Mouse (Mus musculus): ENCODE results near the gene Gm6588.
A peak's percentile ranks its signal among the peaks of the same experiment; 100 is the strongest.
"Not testable (repeated sequence)": the region's sequence is repeated elsewhere in the genome, so short reads cannot be mapped to it uniquely, and the experiment has no call there.

Gene Gm6588

DNA sequence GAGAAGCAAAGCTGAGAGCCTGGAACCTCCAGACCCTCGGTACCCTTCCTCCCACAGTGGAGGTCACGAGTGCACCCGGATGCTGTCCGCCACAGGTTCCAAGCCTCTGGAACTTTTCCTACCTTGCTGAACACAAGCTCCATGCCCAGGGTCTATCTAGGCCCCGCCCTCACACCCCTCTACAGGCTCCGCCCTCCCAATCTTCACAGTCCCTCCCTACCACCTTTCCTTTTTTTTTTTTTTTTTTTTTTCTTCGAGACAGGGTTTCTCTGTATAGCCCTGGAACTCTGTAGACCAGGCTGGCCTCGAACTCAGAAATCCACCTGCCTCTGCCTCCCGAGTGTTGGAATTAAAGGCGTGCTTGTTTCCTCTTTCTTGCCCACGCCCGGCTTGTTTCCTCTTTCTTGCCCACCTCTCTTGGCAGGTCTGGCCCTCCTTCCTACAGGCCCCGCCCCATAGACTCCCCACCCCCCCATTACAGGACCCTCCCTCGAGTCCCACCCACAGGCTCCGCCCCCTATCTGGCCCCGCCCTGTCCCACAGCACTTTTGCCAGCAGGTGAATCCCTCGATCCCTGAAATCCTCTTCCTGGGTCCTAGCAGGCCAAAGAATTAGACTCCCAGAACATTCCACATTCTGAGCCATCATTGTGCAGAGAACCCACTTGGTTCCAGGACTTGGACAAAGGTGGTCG, at the start of gene Gm6588:
Gm6588 (plus strand) TSS at position 680 of the 694 bp plus-strand sequence.
- no peak for DNase-seq

- DNase-seq, result no peak
Measured at GRCm38 (mm10) chr5:112402437-112402836, 46.8 kb upstream of the Gm6588 start.

GRCm38 (mm10) chr5:112406017-112406416, 43.2 kb upstream of the Gm6588 start:
- no peak for DNase-seq

- DNase-seq, result no peak
Measured at GRCm38 (mm10) chr5:112409274-112409673, 40.0 kb upstream of the Gm6588 start.

- no peak for DNase-seq
Measured at GRCm38 (mm10) chr5:112411072-112411471, 38.2 kb upstream of the Gm6588 start.

DNA sequence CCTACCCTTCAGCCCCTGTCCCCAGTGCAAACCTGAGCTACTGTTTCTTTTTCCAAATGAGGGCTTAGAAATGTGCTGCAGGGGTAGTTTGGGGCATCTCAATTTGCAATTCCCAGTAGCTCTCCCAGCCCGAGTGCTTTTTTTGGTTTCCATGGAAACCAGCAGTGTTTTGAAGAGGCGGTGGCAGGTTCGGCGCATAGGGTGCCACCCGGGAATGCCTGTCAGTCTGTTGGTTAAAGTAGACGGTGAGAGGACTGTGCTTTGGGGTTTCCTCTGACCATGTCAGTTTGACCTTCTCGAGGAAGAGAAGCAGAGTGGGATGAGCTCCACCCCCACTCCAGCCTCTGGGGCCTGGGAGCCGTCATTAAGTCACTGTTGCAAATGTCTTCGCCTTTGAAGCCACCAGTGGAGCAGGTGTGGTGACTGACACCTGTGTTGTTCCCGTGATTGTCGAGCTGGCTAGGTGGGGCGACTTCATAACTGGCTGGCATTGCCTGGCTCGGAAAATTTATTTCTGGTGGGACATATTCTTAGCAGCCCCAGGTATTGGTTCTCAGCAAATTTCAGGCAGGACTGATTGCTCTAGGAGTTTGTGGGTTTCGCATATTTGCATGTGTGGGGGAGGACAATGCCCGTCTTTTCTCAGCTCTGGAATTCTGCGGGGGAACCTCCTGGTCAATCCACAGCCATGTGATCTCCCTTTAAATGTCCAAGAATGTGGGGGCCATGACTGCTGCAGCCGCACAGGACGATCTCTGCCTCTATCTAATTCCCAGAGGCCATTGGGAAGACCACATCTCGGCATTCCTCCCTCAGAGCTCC, 37.5 kb upstream of the Gm6588 start:
- DNase-seq, result peak; percentile 77

DNA sequence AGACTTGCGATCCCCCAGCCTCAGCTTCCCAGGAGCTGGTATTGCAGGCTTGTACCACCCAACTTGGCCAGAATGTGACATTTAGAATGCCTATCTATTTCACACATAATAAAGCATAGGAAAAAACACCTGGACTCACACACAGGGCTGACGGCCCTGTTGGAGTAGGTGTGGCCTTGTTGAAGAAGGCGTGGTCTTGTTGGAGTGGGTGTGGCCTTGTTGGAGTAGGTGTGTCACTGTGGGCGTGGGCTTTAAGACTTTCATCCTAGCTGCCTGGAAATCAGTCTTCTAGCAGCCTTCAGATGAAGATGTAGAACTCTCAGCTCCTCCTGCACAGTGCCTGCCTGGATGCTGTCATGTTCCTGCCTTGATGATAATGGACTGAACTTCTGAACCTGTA, 36.4 kb upstream of the Gm6588 start:
- not testable (repeated sequence) for DNase-seq

GRCm38 (mm10) chr5:112416673-112417072, 32.6 kb upstream of the Gm6588 start:
- no peak for DNase-seq

- no peak for DNase-seq
Measured at GRCm38 (mm10) chr5:112418023-112418422, 31.2 kb upstream of the Gm6588 start.

GRCm38 (mm10) chr5:112419535-112419934, 29.7 kb upstream of the Gm6588 start:
- DNase-seq, result no peak

GRCm38 (mm10) chr5:112426635-112427034, 22.6 kb upstream of the Gm6588 start:
- DNase-seq, result no peak

- peak; percentile 62 for DNase-seq
Measured at GRCm38 (mm10) chr5:112427283-112427682, 21.9 kb upstream of the Gm6588 start.

DNA sequence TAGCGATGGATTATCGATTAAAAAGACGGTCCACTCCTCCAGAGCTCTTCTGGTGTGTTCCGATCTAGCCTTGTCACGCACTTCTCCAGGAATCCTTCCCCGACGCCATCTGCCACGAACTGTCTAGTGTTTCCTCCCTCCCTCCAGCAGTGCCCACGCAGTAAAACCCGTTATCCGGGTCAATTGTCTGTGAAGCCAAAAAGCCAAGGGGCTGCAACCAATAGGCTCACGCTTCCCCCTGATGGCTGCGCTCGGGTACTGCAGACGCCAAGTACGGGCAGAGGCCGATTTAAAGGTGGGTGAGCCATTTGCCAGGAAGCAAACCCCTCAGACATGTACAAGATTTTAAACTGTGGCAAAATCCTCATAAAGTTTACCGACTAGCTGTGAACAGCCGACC, 20.3 kb upstream of the Gm6588 start:
- DNase-seq, result peak; percentile 61

GRCm38 (mm10) chr5:112431120-112431775, 18.0 kb upstream of the Gm6588 start:
- no peak for DNase-seq

DNA sequence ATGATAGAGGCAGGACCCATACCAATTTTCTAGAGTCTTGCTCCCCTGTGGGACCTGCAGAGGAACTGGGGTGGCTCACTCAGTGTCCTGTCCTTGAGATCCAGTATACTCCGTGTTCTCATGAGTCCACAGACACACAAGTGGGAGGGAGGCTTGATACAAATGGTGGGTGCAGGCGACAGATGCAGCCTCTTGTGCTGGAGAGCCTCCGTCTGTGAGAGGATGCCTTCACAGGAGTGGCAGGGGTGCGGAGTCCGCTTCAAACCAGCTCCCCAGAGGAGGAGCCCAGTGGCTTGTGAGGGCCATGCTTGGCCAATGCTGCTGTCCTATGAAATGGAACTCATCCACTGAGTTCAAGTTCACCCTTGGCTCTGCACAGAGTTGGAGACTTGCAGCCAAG, 17.2 kb upstream of the Gm6588 start:
- peak; percentile 68 for DNase-seq

DNA sequence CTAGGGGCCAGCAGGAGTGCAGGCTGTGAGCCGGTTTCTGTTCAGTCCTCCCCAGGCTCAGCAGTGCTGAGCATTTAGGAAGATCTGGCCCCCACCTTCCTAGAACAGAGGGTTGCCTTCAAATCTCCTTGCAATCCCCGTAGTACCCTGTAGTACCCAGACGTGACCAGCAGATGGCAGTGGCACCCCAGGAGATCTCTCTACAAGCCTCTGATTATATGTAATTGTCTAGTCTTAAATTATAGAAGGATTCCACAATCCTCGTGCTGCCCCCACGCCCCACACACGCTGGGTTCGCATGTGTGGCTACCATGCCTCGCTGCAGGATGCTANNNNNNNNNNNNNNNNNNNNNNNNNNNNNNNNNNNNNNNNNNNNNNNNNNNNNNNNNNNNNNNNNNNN, 16.2 kb upstream of the Gm6588 start:
- DNase-seq, result peak; percentile 79

DNA sequence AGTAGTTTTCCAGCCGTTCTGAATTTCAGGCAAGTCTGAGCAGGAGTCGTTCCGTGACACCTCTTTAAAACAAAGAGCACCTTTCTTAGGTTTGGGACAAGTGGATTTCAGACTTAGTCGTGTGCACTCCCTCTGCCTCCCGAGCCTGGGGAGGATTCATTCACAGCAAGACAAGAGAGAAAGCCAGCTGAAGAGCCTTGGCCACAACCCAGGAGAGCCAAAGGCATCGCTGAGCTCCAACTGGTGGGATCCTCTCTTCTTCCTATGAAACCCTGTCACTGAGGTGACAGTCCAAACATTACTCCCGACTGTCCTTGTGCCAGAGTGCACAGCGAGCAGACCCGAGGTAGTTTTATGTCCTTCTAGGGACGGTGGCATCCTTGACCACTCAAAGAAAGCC, 10.7 kb upstream of the Gm6588 start:
- no peak for DNase-seq

DNA sequence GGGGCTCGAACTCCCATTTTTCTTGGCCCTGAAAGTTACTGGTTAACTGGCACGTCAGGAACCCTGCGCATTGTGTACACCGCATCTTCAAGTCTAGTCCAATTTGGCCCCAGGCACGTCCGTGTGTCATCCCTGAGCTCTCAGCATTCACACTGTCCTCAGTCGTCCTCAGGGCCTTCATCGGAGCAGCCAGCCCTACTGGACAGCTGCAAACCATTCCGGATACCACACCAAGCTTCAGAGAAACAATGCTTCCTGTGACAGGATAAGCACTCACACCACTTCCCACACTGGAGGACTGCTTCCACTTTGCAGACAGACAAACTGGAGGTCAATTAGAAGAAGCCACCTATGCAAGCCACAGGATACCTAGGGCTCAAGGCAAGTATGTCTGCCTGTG, 3.9 kb downstream of the Gm6588 start:
- no peak for DNase-seq

- DNase-seq, result no peak
Measured at GRCm38 (mm10) chr5:112454966-112455555, 5.8 kb downstream of the Gm6588 start.

DNA sequence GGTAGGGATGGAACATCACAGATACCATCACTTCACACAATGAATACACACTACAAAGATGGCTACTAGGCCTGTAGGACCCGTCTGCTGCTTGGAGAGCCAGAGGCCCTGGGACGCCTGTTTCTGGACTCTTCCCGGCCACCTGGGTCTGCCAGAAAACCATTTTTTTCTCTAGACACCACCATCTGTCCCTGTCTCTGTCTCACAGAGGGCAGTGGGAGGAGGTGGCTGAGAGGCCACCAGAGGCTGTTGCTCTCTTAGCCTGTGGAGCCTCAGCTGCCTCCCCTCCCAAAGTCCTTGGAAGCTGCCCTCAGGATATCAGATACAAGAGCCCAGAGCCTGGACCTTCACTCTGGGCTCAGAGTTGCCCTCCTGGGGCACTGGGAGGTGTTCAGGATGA, 10.7 kb downstream of the Gm6588 start:
- DNase-seq, result no peak

GRCm38 (mm10) chr5:112466331-112466730, 17.1 kb downstream of the Gm6588 start:
- no peak for DNase-seq

DNA sequence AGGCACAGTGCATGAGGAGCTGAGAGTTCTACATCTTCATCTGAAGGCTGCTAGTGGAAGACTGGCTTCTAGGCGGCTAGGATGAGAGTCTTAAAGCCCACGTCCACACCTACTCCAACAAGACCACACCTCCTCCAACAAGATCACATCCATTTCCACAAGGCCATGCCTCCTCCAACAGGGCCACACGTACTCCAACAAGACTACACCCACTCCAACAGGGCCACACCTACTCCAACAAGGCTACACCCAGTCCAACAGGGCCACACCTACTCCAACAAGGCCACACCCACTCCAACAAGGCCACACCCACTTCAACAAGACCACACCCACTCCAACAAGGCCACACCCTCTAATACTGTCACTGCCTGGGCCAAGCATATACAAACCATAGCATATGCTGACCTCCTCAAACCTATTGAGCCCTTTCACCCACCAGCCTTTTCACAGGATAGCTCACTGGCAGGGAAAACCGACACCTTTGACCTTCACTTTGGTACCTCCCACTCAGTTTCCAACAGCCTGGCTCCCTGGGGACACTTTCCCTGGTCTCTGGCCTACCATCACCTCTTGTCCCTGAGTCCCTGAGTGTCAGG, 19.9 kb downstream of the Gm6588 start:
- no peak for DNase-seq

GRCm38 (mm10) chr5:112470144-112470543, 20.9 kb downstream of the Gm6588 start:
- DNase-seq, result no peak

Measured in layer of hippocampus, adult 9-11 months (tissue).